Mouse (Mus musculus) NIH3T3 (cell line): ENCODE measurements at regions not wholly inside any gene's neighbourhood (a gene's known extent, or its start where the extent isn't known, plus 50 kb on each side); places are given as distances from the start of the nearest gene placed in this dataset.
"Not testable (repeated sequence)": the region's sequence is repeated elsewhere in the genome, so short reads cannot be mapped to it uniquely, and the experiment has no call there.

Source experiments
- DNase-seq: peaks from one replicate; pipeline ENCODE4 v3.0.0-alpha.2; 2012; ENCODE audit warnings: low read depth

DNA sequence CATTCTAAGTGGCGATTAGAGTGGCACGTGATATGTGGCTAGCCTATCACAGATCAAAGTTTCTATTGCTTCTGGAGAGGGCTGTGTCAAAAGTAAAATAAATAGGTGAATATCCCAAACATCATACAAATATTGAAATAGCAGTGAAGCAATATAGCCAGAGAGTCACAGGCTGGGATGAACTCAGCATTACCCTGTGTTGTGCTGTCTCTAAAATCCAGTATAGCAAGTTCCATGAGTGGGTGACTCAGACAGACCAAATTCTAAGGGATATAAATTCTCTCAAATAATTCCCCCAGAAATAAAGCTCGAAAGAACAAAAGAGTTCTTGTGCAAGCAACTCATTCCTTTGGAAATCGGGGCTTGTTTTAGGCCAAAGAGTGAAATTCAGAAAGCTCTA, 943.2 kb downstream of the Diaph3 start:
- DNase-seq = no peak

DNA sequence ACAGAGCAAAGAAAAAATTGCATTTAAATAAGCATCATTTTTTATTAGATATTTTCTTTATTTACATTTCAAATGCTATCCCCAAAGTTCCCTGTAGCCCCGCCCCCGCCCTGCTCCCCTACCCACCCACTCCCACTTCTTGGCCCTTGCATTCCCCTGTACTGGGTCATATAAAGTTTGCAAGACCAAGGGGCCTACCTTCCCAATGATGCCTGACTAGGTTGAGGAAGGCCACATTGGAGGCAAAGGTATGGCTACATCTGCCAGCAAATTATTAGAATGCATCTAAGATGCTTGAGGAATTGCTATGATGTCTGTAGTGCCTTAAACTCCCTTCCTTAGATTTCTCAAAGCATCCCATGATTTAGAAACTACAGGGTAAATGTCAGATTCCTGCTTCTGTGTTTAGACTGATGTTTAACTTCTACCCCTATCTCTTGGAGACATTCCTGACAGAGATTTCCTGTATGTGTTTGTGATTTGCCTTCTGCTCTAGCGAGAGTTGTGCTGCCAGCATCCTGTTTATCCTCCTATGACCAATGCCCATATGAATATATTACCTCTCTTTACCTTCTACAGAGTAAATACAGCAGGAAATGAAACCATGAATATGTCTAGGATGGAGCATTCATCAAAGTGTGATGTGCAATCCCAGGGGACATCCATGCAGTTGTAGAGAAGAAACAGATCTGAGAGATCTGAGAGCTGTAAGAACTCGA, 956.2 kb downstream of the Diaph3 start:
- DNase-seq = no peak

DNA sequence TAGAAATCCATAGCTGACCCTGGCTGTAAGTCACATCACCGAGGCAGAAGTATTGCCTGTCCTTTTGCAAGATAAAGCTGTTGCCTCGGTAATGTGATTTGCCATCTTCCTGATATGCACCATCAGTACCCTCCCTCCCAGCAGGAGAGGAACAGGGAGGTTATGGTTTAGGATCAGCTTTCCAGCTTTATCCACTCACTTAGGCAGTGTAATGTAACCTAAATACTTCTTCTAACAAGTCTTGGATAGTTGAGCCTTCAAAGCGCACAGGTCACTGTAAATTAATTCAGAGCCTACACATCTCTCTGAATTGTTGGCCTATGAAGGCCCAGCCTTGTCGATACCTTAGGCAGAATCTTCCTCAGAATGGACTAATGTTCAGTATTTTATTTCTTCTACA, 962.5 kb downstream of the Diaph3 start:
- DNase-seq = no peak

DNA sequence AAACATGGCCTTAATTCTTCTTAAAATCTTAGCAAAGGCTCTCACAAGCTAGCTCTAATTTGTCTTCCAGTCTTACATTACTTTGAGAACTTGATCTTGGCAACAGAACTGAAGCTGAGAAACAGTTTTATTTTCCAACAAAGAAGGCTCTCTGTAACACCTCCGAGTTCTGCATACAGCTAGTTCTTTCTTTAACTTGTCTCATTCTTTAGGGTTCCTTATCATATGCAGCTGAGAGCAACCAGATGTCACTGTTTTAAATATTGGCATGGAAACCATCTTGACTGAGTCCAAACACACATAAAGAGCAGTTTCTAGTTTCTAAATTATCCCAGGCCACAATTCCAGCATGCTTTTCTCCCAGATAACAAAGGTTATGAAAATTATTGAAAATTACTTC, 969.9 kb downstream of the Diaph3 start:
- DNase-seq = no peak

DNA sequence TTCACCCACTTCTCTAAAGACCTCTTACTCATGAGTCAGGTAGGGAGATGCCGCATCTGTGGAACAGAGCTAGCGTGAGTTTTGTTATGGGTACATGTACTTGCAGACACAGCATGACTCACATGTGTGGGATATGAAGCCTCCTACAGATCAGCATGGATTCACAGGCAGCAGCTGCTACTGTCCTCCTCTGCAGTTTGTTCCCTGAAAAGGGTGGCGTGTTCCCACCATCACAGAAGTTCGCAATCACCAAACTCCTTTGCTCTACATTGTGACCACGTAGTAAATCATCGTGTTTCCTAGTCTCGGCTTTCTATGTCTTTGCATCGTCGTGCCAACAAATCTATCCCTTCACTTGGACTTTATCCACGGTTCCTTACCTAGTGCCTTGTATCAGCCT, 981.9 kb downstream of the Diaph3 start:
- DNase-seq = no peak

DNA sequence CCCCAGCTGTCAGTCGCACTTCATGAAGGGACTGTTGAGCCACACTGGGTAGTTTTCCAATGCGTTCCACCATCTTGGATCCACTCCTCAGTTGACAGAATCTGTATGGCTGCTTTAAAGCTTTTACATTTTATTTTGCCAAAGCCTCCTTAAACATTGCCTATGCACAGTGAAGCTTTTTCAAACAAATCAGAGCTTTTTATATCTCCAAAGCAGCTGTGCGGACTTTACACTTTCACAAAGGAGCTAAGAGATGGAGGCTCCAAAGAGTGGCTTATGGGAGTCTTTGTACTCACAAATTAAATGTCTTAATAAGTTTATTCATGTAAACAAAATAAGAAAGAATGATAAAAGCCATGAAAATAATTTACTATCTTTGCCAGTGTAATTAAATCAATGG, 986.3 kb downstream of the Diaph3 start:
- DNase-seq = no peak

DNA sequence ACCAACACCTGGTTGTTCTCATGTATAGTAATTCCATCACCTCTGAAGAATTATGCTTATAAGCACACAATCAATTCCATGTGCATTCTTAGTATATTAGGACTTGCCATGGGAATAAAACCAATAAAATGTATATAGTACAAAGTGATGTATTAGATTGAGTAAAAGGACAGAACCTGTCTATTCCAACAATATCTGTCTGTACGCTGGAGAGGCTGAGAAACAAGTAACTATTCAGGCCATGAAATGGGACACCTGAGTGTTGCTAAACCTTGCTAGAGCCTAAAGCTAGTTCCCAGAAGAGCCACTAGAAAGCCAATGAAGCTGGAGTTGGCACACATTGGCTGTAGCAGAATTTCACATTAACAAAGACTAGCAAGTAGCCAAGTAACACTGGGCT, 989.8 kb downstream of the Diaph3 start:
- DNase-seq = no peak

DNA sequence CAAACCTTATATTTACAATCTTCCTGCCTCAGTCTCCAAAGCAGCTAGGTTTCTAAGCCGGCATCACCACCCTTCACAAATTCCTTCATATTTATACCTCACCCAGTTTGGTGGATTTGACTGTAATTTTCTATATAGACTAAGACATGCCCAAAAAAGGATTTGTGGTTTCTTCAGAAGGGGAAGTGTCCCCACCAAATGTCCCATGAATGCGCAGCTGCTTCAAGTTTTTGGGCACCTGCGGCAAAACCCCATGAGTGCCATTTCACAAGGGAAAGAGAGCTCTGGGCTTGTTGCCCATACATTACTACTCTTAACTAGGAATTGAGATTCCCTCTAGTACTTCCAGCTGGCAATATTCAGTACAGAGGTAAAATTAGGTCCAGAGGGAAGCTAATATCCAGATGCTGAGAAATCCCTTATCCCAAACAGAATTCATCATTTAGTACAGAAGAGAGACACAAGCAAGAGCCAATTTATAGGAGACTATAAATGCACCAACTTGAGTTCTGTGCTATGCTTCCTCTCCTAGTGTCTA, 990.6 kb downstream of the Diaph3 start:
- no peak for DNase-seq

DNA sequence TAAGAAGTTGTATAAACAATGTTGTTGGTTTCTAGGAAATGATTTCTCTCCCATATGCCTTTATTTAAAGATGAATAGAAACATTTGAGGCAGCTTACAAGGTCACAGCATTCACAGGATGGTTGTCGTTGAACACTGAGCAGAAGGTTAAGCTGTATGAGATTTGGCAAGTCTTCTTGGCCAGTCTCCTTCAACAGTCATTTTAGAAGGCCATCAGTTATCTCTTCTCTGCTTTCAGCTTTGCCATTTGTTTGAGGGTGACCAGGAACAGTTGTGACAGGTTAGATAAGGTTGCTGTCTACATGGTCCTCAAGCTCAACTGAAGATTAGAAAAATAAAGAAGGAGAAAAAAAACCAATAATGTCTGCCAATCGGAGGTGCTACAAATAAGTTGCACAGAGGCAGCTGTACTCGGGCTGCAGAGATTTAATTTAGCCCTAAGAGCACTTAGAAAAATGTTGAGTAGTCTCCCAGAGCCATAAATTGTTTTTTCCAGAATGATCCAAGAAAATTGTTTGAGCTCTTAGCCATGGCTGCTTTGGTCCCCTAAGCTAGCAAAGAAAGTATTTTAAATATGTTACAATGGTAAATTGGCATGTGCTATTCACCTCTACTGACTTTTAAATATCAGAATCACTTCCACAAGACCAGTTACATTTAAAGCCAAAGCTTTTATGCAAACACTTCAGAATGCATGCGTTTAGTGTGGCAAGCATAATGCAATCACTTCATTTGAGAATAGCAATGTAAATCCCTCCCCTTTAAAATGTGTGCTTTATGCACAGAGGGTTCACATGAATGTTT, 1025.6 kb downstream of the Diaph3 start:
- no peak for DNase-seq

DNA sequence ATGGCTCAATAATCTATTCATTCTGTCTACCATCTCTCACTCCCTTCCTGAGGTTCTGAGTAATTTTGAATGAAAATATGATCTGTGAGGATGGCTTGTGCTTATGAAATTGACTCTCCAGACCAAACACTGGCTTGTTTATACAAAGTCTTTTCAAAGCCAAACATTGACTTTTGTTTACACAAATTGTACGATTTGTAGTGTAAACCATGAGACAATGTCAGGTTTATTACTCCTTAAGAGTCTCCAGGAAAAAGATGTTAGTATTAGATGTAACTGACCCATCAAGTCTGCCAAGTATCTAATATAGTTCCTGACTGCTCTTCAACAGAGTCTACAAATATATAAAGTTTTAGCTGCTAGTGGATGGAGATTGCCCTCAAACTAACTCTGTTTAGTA, 1039.5 kb downstream of the Diaph3 start:
- no peak for DNase-seq

DNA sequence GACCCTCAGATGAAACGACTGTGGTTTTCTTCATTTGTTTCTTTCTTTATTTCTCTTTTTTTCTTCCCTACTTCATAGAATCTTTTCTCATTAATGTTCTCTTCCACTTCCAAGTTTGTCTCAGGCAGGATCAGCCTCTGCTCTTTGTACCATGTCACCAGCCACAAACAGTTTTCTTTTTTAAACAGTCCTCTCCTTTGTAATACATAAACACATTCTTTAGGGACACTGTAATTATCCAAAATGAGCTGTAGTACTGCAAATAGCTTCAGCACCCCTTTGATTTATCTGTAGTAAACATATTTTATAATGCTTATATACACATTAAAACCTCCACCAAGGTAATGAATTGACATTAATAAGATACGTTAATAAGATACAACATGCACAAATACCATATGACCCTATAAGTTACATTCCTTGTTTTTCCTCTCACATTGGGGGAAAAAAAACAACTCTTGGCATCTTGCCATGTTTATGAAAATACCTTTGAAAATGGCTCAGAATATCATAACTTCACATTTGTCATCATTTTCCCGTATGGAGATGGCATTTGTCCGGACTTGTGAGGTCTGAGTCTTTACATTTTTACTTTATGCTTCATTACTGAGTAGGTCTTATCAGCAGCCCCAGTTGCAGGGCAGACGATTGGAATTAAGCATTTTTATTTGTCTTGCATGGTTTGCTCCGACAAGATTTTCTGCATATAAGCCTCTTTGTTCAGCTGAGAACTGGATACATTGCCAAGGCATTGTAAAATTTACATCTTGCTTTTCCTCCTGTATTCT, 1070.5 kb downstream of the Diaph3 start:
- DNase-seq = no peak

DNA sequence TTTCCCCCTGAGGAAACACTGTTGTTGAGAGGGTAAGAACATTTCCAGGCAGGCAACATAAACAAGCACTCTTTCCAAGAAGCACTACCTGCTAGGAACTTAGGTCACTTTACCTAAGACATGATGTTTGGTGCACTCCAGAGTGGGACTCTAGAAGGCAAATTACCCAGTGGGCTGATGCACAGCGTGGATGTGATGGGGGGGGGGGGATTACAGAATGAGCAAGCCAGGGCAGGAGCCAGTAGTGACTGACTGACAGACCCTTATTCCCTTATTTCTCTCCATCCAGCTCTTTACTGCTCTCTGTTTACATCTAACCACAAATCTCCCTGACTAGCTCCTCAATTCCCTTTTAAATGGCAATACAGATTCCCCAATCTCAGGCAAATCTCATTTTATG, 1071.7 kb downstream of the Diaph3 start:
- no peak for DNase-seq

DNA sequence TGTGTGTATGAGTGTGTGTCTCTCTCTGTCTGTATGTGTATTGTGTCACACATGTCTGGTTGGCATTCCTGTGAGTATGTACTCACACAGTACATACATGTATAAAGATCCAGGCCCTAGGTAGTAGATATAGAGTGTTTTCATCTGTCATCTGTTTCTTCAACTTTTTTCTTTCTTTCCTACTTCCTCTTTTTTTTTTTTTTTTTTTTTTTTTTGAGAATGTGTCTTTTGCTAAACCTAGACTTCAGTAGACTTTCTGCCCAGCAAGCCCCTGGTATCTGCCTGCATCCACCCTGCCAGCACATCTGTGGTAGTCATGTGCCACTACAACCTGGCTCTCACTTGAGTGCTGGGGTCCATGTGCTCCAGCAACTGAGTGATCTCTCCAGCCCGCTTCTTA, 1073.3 kb downstream of the Diaph3 start:
- DNase-seq = no peak

DNA sequence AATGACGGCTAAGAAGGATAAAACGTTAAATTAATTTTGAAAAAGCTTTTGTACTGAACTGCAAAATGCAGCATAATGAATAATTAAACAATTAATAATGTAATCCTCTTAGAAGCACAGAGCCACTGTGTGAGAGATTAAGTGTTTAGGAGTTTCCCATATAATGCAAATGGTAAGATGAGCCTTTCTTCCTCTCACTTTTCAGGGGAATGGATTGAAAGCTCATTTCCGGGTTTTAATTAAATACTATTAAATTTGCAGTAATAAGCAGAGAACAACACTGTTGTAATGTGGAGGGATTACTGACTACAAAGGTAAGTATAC, 1077.5 kb downstream of the Diaph3 start:
- DNase-seq = no peak

DNA sequence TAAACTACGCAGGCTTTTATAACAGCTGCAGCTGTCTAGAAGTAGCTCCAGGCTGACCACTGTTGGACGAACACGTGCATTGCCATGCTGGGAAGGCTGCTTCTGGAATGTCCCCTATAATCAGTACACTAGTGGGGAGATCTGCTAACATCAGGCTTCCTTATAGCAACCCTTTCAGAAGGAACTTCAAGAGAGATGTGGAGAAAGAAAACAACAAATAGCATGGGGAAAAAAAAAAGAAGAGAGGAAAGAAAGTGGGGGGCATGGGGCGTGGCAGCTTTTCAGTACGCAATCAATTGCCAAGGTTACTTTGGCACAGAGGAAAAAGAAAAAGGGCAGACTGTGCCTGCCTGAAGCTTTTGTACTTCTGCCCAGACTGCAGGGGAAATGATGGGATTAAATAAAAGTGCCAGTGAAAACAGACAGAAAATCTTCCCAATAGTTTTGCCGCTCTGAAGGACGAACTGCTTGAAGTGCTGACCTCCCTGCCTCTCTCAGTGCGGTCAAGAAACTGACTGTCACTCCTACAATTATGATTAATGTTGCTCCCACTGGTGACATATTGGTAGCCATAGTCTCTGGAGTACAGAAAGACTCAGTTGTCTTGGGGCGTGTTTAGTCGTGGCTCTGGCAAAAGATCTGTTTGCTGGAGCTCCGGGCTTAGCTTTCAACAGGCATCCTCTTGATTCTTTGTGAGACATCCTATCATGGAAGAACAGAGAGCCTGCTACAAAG, 1078.0 kb downstream of the Diaph3 start:
- DNase-seq = no peak

DNA sequence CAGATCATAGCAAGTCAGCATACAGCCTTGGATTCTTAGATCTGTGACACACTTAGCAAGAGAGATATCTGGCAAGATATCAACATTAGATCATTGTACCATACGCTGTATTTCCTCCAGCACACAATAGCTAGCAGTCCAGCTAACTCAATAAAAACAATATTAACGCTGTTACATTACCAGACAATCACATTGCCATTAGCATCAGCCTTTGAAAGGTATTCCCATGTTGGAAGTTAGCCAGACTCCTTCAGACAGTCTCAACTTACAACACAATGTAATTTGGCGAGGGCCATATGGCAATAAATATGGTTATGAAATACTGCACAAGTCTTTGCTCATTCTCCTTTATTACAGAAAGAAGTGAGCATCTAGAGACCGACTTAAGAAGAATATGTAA, 1084.0 kb downstream of the Diaph3 start:
- no peak for DNase-seq

DNA sequence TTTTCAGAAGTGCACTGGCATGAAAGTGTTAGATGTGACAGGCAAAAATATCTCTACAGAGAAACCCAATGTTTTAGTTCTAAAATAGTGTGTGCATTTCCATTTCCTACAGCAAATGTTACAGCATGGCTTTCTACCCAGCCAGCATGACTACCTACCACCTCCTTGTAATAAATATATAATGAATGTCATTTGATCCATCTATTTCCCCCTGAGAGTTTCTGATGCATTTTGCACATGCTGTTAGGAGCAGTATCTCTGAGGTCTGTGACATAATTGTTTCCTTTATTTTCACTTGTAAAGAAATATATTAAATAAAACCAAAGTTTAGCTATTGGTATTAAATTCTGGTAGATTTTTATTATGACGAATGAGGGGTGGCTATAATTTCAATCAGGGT, 1086.4 kb downstream of the Diaph3 start:
- DNase-seq = no peak

DNA sequence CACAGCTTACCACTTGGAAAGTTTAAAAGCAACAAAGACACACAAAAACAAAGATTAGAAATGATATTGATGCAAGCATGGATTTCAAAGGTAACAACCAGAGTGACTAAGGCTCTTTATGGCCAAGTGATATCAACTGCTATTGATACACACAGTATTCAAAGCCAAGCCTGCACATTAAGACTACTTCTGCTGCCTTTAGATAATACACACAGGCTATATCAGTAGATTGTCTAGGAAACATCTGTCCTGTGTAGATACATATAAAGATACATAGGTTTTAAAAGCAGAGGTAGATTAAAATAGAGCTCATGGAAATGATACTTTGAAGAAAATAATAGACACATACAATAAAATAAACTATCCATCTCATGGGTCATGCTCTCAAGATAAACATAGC, 1111.6 kb downstream of the Diaph3 start:
- no peak for DNase-seq

DNA sequence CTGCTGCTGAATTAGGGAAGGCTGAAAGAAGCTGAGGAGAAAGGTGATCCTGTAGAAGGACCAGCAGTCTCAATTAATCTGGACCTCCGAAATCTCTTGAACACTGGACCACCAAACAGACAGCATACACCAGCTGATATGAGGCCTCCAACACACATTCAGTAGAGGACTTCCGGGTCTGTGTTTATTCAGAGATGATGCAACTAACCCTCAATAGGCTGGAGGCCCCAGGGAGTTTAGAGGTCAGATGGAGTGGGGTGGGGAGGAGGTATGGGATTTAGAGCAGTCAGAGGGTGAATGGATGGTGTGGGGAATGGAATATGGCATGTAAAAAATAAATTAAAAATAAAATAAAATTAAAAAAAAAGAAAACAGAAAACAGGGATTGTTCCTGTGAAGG, 1123.4 kb downstream of the Diaph3 start:
- DNase-seq = not testable (repeated sequence)
